Mouse (Mus musculus) retina, postnatal 1 day (tissue): ENCODE results near the gene Aunip.
A peak's percentile ranks its signal among the peaks of the same experiment; 100 is the strongest.

Source experiments
- DNase-seq: peaks from one replicate; pipeline ENCODE4 v3.0.0-alpha.2; 2012

Gene Aunip

DNA sequence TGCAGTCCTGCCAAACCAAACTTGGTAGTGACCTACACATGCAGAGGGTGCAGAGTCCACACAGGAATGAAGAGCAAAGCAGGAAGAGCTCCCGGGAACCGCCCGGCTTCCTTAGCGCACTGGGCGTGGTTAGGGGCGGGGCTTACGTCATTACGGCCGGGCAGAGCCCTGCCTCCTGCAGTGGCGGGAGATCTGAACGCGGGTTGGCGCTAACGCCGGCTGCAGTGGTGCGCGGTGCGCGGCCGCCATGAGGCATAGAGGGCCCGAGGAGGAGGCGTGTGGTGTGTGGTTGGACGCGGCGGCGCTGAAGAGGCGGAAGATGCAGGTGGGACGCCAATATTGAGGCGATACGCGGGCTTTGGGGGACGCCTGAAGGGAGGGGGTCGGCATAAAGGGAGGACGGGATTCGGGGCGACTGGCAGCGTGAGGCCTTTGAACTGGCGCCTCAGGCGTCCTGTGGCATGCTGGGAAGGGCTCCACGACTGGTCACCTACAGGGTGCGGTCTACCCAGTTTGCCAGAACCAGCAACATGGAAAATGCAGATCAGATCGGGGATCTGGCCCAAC, at the start of gene Aunip:
Gene Aunip (plus strand): TSS at position 155 of the 567 bp plus-strand sequence.
- DNase-seq, result peak; percentile 95

DNA sequence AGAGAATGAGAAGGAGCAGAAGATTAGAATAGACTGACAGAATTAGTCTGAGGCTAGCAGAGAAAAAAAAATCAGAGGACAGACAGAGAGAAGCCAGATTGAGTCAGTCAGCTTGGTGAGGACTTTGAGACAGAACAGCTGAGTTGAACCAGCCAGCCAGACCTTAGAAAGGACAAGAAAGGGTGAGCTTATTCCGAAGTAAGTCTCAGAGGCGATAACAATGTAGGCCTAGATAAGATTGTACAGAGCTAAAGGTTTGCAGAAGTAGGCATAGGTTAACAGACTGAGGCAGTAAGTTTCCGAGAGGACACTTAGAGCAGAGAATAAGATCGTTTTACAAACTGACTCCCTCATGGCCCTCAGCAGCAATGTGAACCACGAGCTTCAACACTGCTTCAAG, 49.5 kb upstream of the Aunip start:
- no peak for DNase-seq

DNA sequence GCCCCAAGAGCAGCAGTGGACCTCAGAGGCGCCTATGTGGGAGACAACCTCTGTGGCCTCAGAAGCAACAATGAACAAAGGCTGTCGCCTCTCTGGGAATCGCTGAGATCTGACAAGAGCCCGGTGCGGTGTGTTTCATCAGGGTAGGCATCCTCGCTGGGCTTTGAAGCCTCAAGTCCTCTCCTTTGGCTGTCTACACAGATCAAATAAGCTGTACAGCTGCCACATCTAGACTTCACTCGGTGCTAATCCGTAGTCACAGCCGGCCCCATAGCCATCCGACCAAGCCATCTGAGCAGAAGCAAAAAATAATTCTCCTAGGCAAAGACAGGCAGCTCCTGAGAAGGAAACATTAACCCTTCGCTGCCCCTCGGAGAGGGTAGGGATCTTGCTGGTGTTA, 45.0 kb upstream of the Aunip start:
- DNase-seq, result peak; percentile 72

DNA sequence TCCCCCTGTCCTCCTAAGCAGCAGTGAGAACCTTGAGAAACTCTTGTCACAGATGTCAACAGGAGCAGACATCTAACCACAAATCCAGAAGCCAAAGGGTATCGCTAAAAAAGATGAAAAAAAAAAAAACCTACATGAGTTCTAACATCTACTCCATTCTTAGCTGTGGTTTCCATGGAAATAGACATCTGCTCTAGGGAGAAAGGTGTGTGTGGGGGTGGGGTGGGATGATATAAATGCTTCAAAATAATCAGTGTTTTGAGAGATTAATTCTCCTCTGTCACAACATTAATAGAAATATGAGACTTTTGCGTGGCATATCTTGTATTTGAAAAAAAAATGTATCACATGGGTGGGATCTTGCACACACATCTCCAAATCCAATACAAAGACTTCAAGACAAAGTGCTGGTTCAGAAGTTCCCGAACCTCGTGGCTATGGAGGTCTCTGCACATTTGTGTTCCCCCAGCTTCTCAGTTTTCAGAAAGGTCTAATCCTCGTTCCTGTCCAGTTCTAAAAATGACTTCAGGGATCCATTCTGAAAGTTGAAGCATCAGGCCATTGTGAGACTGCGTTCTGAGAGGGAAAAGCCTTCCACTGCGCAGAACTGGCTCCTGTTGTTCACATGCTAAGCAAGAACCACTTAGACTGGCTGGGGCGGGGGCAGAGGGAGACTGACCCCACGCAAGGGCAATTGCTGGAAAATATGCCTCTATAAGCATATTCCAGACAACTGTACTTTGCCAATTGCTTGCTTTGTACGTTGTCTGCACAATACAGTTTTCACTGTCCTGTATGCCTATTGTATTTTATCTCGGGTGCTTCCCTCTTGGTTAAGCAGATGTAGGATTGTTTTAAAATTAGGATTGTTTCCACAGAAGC, 44.2 kb upstream of the Aunip start:
- no peak for DNase-seq

DNA sequence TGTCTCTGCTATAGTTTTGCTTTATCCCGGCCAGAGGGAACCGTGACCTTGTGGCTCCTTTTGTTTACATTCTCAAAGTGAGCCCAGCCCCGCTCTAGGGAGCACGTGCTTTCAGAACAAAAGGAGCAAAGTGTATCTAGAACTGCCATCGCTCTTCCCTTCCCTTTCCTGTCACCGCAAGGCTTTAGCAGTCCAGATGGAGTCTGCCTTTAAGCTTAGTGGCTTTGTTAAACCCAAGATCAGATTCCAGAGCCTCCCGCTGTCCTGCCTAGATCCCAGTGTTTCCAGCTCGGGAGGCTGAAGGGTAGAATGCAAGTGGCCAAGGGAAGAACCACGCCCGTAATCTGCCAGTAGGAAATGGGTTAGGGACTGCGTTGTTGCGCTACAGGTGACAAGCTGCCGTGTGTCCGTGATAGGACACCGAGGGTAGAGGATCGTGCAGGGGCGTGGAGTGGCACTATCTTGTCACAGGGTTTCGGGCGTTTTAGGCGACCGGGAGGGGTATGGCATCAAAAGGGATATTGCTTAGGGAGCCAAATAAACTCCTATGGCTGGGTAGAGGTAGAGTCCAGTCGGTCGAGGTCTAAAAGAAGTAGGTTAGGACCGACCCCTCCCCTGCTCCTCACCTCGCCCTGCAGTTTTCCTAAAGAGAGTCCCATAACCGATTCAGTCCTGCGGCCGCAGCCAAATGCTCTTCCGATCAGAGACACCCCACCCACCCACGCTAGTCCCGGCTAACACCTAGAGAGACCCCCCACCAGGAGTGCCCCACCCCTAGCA, 43.2 kb upstream of the Aunip start:
- peak; percentile 84 for DNase-seq

DNA sequence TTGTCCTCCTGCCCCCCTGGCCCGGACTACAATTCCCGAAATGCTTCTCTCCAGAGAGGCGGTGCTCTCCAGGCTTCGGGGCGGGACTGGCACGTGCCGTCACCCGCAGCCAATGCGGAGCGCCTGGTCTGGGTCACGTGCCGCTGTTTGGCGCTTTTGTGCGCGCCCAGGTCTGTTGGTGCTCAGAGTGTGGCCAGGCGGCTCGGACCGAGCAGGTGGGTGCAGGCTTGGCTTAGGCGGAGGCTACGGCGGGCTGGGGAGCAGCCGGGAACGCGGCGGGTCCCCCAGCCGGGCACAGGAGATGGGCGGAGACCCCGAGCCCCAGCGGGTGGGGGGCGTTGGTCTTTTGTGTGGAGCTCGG, 42.6 kb upstream of the Aunip start, which contains the start of gene Stmn1:
Gene Stmn1 (plus strand): TSS at position 106 of the 361 bp plus-strand sequence.
- peak; percentile 98 for DNase-seq

DNA sequence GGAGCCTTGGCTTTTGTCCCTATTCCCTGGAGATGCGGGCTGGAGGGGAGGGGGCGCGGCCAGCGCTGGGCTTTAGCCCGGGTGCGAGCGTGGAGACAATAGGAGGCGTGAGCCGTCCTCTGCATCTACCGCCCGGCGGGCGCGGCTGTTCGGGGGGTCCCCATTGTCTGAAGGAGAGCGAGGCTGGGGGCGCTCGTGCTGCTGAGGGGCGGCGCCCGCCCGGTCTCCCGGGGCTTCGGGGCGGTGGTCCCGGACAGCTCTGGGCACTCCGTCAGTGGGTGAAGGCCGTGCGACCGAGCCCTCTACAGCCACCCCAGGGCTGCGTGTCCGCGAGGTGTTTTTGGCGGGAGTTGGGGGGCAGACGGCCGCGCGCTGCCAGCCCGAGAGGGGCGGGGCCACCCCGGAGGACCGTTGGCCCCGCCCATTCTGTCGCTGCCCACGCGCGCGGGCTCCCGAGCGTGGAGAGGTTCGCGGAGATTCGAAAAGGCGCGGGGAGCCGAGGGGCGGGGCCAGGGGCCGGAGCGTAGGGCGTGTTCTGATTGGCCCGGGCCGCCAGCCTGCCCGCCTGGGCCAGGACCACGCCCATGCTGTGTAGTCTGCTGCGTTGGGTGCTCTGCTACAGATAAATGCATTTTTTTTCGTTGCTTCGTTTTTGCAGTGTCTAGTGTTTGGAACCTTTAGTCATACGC, 42.1 kb upstream of the Aunip start:
- DNase-seq, result peak; percentile 96

DNA sequence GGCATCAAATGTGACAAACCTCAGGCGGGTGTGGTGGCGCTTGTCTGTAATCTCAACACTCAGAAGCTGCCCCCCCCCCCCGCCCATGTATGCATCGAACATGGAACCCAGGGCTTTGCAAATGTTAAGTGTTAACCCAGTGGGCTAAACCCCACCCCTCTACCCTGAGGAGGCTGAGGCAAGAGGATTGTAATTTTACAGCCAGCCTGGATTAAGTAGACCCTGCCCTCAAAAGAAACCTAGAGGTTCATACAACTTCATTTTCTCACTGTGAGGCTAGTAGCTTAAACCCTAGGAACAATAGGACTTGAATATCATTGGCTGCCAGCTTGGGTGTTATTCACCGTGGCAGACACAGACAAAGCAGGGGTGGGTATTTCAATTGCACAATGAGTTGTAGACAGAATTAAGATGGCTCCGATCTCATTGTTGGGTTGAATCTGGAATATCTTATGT, 41.4 kb upstream of the Aunip start:
- DNase-seq, result peak; percentile 75

DNA sequence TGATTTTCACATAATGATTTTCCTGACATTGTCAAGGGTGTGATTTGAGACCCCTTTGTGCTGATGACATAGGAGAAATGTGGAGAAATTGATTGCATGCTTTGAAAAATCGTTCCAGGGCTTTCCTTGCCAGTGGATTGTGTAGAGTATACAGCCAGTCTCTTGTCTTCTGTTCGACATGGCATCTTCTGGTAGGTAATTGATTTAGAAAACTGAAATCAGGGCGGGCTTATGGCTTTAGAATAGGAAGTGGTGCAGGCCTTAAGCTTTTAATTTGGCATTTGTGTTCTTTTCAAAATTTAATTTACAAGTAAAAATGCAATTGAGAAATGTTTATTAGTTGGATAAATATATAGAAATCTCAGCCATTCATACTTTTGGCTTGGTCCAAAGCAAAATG, 40.8 kb upstream of the Aunip start:
- no peak for DNase-seq

DNA sequence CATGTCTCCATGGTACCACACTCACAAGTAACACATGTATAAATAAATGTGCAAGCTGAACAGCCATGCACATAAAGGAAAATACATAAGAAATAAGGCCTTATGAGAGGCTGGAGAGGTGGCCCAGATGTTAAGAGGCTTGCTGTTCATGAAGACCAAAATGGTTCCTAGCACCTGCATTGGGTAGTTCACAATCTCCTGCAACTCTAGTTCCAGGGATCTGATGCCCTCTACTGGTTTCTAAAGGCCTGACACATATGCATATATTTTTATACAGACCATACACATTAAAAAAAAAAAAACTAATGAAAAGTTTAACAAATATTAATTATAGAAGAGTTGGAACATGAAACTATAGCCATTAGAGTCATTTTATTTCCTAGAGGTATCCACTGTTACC, 39.3 kb upstream of the Aunip start:
- DNase-seq, result peak; percentile 50

DNA sequence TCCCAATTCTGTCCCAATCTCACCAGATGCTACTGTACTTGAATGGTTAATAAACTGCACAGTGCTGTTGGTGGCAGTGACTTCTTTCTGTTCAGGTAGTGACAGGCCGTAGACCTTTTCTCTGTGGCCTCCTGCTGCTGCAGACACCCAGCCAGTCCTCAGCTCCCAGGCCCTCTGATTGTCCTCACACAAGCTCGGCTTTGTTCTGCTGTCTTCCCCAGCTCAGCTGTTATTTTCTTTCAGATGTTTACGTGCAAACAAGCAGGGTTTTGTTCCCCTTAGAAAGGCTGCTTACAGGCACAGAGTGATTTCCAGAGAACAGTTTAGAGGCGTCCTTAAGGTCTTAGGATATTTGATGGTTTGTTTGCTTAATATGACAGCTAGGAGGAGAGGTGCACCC, 37.0 kb upstream of the Aunip start:
- no peak for DNase-seq

DNA sequence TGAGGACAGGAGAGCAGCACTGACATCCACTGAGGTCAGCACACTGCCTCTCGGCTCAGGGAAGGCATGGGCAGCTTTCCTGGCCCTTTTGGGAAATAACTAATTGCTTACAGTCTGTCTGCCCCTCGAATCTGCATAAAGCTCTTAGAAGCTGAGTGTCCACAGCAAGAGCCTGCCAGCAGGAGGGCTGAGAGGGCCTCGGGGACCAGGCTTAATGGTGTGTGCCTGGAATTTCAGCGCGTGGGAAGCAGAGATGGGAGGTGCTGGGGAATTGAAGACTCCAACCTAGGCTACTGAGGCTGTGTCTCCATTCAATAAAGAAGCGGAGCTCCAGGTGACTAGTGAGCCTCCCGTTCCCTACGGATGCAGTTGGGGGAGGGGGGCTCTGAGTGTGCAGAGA, 36.6 kb upstream of the Aunip start:
- DNase-seq, result no peak

DNA sequence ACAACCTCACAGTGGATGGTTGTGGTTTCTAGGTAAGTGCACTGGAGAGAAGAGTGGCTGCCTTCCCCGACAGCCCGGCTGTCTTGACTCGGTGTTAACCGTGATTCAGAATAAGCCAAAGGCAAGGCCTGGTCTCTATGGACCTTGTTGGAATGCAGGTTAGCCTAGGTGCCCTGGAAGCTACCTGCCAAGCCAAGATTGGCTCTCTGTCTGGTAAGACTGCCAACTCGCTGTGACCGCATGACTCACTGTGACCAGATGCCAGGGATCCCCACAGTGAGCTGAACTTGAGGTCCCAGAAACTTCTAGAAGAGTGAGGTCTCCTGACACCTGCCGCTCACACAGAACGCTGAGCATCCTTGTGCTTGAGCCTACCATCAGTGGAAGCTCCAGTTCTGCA, 33.9 kb upstream of the Aunip start:
- no peak for DNase-seq

DNA sequence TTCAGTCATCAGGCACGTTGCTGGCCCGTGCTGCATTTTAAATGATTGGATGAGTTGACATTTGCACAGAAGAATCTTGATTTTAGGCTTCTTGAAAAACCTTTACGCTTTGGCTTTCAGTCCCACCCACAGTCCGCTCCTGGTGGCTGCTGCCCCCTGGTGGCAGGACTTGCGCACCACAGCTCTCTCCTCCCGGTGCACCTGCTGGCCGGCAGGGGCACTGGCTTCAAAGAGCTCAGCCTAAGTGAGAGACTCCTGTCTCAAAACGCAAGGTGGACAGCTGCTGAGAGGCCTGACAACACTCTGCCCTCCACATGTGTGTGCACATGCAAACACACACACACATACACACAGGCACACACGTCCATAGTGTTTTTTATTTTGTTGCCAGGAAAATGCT, 32.8 kb upstream of the Aunip start:
- peak; percentile 89 for DNase-seq

DNA sequence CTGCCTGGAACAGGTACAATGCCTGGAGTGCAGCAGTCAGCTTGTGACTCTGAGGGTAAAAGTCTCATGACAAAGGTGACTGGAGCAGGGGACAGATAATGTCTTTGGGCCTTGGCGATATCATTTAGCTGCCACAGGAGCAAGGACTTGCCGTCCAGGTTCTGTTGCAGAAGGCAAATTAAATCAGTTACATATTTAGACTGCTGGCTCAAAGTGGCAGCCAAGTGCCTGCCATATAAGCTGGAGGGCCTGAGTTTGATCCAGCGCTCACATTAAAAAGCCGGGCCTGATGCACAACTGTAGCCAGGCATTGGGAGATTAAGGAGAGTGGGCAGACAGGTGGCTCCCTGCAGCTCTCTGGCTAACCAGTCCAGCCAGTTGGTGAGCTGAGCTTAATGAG, 31.0 kb upstream of the Aunip start:
- no peak for DNase-seq

DNA sequence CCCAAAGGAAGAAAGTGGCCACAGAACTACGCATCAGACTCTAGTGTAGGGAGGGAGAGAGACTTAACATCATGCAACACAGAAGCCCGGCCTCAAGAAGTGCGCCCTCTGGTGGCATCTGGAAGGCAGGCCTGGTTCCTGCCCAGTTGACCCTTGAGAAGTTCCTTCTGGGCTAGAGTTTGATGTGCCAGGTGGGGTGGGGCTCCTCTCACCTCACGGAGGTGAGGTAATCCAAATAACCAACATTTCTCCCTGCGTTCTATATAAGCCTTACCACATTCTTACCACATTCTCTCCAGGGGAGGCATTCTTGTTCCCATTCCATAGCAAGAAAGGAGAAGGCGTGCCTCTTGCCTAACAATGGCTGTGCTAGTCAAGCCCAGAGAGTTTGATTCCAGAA, 29.9 kb upstream of the Aunip start:
- DNase-seq, result peak; percentile 84

DNA sequence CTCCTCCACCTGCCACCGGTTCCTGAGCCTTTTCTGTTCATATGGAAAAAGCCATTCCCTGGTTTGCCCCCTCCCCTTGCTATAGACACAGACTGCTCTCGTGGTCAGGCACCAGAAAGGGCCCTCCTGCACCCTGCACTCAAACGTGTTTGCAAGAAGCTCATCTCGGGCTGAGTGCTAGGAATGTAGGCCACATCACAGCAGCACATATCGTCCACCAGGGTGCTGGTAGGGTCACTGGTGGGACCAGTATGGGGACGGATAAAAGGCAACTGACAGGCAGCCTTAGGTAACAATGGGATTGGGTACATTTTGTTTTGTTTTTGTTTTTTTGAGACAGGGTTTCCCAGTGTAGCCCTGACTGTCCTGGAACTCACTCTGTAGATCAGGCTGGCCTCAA, 29.5 kb upstream of the Aunip start:
- DNase-seq, result no peak

DNA sequence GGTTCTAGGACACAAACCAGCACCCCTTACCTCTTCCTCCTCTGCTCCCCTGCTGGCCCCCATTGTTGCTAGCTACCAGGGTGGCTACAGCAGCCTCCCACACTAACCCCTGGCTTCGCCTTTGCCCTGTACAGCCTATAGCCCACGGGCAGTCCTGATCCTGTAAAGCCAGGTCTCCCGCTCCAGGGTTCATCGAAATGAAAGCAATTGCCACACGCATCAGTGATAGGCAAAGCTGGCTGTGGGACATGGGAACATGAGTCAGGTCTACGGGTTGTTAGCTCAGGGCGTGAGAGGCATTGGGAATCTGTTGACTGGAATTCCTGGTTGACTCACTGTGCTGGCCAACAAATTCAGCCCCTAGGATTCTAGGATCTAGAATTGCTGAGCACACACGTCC, 28.4 kb upstream of the Aunip start:
- DNase-seq, result no peak

DNA sequence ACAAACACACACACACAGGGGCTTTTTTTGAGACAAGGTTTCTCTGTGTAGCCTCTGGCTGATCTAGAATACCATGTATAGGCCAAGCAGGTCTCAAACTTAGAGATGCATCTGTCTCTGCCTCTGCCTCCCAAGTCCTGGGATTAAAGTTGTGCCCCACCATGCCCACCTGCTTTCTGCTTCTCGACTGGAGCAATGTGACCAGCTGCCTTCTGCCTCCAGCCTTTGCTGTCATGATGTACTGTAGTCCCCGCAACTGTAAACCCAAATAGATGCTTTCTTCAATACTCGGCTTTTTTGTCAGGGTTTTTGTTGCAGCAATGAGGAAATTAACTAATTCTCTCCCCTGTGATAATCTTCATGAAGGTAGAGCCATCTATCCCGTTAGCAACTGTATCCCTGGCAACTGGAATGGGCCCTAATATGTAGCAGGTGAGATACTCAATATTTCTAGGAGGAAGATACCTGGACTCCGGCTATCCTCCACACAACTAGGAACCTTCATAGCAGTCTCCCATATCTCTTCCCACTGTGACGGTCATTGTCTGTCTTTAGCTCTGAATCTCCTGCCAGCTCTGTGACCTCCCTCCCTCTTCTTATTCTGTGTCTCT, 27.6 kb upstream of the Aunip start:
- no peak for DNase-seq

DNA sequence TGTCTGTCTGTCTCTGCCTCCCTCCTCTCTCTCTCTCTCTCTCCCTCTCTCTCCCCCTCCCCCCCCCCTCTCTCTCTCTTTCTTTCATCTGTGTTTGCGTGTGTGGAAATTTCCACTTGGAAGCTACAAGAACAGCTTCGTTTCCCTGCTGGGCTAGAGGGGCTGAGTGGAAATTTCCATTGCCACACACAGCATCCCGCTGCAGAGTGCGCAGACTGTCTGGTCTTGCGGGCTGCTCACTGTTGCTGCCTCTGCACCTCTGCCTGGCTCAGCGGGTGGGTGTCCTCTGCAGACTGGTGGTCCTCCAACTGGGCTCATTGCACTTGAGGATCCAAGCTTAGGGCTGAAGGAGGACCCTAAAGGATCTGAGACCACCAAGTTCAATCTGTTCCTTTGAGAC, 27.1 kb upstream of the Aunip start:
- no peak for DNase-seq

DNA sequence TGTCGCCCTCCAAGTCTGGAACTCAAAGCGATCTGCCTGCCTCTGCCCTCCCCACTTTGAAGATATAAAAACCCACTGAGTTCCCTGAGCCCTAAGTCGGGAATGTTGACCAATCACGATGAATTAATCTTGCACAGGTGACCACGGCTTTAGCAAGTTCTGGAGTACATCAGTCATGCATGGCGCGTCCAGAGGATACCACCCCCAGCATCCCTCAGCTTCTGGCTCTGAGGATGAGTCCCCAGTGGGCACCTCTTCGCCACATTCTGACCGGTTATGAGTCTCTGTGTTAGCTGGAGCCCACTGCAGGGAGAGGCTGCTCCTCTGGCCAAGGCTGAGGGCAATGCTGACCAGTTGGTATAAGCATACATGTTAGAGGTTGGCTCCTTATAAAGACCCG, 26.6 kb upstream of the Aunip start:
- no peak for DNase-seq

DNA sequence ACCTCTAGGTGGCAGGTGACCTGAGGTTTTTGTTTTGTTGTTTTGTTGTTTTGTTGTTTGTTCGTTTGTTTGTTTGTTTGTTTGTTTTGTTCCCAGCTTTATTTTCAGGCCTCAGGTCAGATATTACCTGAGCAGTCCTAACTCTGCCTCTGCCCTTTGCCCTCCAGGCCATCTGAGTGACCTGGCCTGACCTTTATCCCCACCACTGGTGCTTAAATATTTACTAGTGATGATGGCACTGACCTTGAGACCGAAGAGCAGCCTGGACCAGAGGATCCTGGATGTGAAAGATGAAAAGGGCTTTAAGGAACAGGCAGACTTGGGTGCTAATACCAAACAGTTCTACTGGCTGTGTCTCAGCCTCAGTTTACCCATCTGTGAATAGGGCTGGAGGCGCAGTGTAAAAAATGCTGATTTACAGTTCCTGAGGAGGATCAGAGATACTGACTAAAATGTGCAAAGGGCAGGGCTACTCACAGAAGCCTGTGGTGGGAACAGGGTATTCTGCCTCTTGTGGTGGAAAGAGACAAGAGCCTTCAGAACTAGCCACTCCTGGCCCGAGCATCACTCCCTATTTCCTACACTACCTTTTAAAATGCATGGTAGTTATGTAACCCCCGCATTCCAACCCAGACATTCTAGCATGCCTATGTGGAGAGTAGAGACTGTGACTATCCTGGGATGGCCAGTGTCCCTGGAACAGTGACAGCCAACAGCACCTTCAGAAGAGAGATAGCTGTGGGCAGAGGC, 25.5 kb upstream of the Aunip start:
- DNase-seq, result no peak
